In the genomic region with DNA sequence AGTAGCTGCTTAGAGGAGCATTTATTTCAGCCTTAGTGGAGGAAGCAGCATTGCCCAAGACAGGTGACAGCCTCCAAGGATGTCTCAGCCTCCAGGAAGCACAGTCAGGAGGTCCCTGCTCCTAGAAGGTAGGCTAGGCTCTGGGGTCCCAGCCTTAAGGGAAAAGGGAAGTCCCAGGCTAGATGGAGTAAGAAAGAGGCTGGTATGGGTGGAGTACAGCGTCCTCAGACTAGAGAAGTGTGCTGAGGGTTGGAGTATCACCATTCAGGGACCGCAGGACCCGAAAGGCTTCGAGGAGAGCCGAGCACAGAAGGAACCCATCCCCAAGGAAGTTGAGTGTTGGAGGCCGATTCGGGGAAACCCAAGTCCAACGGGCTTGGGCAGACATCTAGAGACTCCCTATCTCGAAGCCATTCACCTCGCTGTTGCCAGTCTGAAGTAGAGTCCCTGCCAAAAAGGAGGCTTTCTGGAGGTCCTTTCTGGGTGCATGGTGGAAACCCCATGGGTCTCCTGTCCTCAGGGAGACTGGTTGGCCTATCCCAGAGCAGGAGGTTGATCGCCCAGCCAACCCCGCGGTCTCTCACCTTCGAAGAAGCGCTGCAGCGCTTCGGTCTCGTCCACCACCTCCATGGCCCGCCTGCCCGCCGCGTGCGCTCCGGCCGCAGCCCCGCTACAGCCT, we compare ENCODE assay signal across 7 mouse cellular contexts. TPM values are rescaled to one million over a fixed set of nuclear protein-coding genes. Genes with fewer than 3 reads are reported as not detected.
DNase-seq lines count a peak whose midpoint lies in the region; ATAC-seq and TF ChIP-seq lines count a peak whose summit lies in the region.

No protein-coding gene starts in this region.

- no peak for TF ChIP-seq CTCF in embryonic fibroblast, embryonic 13.5 days (IDR thresholded peaks at IDR 0.05; ENCODE audit: borderline replicate concordance, insufficient read depth, low read length)
- TF ChIP-seq CTCF in small intestine, adult 2 months (IDR thresholded peaks at IDR 0.05; ENCODE audit: extremely low read depth, insufficient read length, insufficient replicate concordance, low read depth, low read length), result no peak

- H3K36me3 ChIP-seq in lung, embryonic 15.5 days, result no peaks in the 10 kb centered on the region
- no peaks in the 10 kb centered on the region for H3K36me3 ChIP-seq in limb, embryonic 12.5 days
- no peaks in the 10 kb centered on the region for H3K36me3 ChIP-seq in small intestine, adult 2 months (ENCODE audit: control insufficient read depth, insufficient read depth, low read length)

- peak overlapping the region; percentile 53 for H3K4me3 ChIP-seq in lung, embryonic 15.5 days
- peak overlapping the region; percentile 12; the same call in 1 of the 2 replicates for H3K4me3 ChIP-seq in embryonic fibroblast, embryonic 13.5 days (ENCODE audit: insufficient read depth, low read length)
- H3K4me3 ChIP-seq in limb, embryonic 12.5 days (replicated peaks), result peak overlapping the region; percentile 55
- peak overlapping the region; percentile 71 for H3K4me3 ChIP-seq in small intestine, adult 2 months (ENCODE audit: low read depth, low read length)

- H3K4me1 ChIP-seq in lung, embryonic 15.5 days, result peaks cover 32% of the 10 kb centered on the region
- H3K4me1 ChIP-seq in embryonic fibroblast, embryonic 13.5 days (ENCODE audit: control insufficient read depth, insufficient read depth, low read length), result no peaks in the 10 kb centered on the region
- peaks cover 41% of the 10 kb centered on the region for H3K4me1 ChIP-seq in limb, embryonic 12.5 days (replicated peaks)
- peaks cover 25% of the 10 kb centered on the region for H3K4me1 ChIP-seq in small intestine, adult 2 months (ENCODE audit: control insufficient read depth, insufficient read depth, insufficient read length, low read length)

- TF ChIP-seq POLR2A in embryonic fibroblast, embryonic 13.5 days (IDR thresholded peaks at IDR 0.05; ENCODE audit: low read depth, low read length), result no peak
- TF ChIP-seq POLR2A in small intestine, adult 2 months (IDR thresholded peaks at IDR 0.05; ENCODE audit: low read depth, low read length), result no peak

- no peak; the same call in 1 of the 2 replicates for ATAC-seq in lung, embryonic 15.5 days (ENCODE audit: borderline replicate concordance, extremely low read depth, low FRiP score, low TSS enrichment)
- ATAC-seq in limb, embryonic 12.5 days (ENCODE audit: insufficient number of reproducible peaks, insufficient read depth, low FRiP score, low TSS enrichment, low read depth), result 0 out of 2 replicates have a peak, but pooled peaks have one; percentile 29

- peak overlapping the region; percentile 94 for H3K4me2 ChIP-seq in lung, embryonic 15.5 days
- peak overlapping the region; percentile 78 for H3K4me2 ChIP-seq in limb, embryonic 12.5 days

- no peak for DNase-seq in lung, postnatal 25 days (ENCODE audit: low spot score)
- no peak for DNase-seq in cerebellum, adult 11-12 months
- no peak for DNase-seq in urinary bladder, postnatal 4 days (ENCODE audit: low spot score in 2 of 2)

- peak overlapping the region; percentile 55 for H3K9ac ChIP-seq in lung, embryonic 15.5 days
- H3K9ac ChIP-seq in limb, embryonic 12.5 days (replicated peaks), result peak overlapping the region; percentile 72

- no peak overlapping the region for H3K27ac ChIP-seq in lung, embryonic 15.5 days
- H3K27ac ChIP-seq in embryonic fibroblast, embryonic 13.5 days (ENCODE audit: insufficient read depth, low read length), result no peak overlapping the region
- no peak overlapping the region for H3K27ac ChIP-seq in limb, embryonic 12.5 days
- H3K27ac ChIP-seq in small intestine, adult 2 months (ENCODE audit: insufficient read depth, low read depth, low read length), result peak overlapping the region; percentile 4

- H3K27me3 ChIP-seq in lung, embryonic 15.5 days, result no peaks in the 10 kb centered on the region
- H3K27me3 ChIP-seq in limb, embryonic 12.5 days, result no peaks in the 10 kb centered on the region; the same call in 1 of the 2 replicates
- no peaks in the 10 kb centered on the region for H3K27me3 ChIP-seq in small intestine, adult 2 months (ENCODE audit: control insufficient read depth, insufficient read depth, low read length)

- 2% methylated on average over 24 of the region's 26 CpGs for WGBS in lung, embryonic 15.5 days
- WGBS in limb, embryonic 12.5 days, result 4% methylated on average over 26 of the region's 26 CpGs
- under 1% methylated on average over 23 of the region's 26 CpGs for WGBS in small intestine, adult 2 months

- no peaks in the 10 kb centered on the region for H3K9me3 ChIP-seq in lung, embryonic 15.5 days
- H3K9me3 ChIP-seq in limb, embryonic 12.5 days, result no peaks in the 10 kb centered on the region

RNA-seq across cellular contexts. Expression of a gene that starts 0.4 kb away (rescaled TPM):
- polyA plus RNA-seq in lung, embryonic 15.5 days (2015; fragmentation: Nextera tagmentation; extraction: Ambion mirVana), result 5.6 and 6.5 TPM in 2 replicates
- polyA plus RNA-seq in embryonic fibroblast, embryonic 13.5 days (2011; ENCODE audit: insufficient read length, low read depth, missing spikeins), result 2.1 and 2.5 TPM in 2 replicates
- 2.6 and 2.7 TPM in 2 replicates for polyA plus RNA-seq in limb, embryonic 12.5 days (2016; fragmentation: Nextera tagmentation; extraction: Ambion mirVana)
- polyA plus RNA-seq in small intestine, adult 2 months (2012; rRNA removed), result 58.3 and 65.5 TPM in 2 replicates

RNA-seq across cellular contexts. Expression of a gene that starts 36.1 kb away (rescaled TPM):
- polyA plus RNA-seq in lung, embryonic 15.5 days (2015; fragmentation: Nextera tagmentation; extraction: Ambion mirVana), result 119 and 120 TPM in 2 replicates
- polyA plus RNA-seq in embryonic fibroblast, embryonic 13.5 days (2011; ENCODE audit: insufficient read length, low read depth, missing spikeins), result 17.2 and 22.1 TPM in 2 replicates
- 109 and 115 TPM in 2 replicates for polyA plus RNA-seq in limb, embryonic 12.5 days (2016; fragmentation: Nextera tagmentation; extraction: Ambion mirVana)
- polyA plus RNA-seq in small intestine, adult 2 months (2012; rRNA removed), result 8.3 and 13.1 TPM in 2 replicates

RNA-seq across cellular contexts. Expression of a gene that starts 36.3 kb away (rescaled TPM):
- polyA plus RNA-seq in lung, embryonic 15.5 days (2015; fragmentation: Nextera tagmentation; extraction: Ambion mirVana), result 440 and 459 TPM in 2 replicates
- polyA plus RNA-seq in embryonic fibroblast, embryonic 13.5 days (2011; ENCODE audit: insufficient read length, low read depth, missing spikeins), result 285 and 290 TPM in 2 replicates
- 417 and 421 TPM in 2 replicates for polyA plus RNA-seq in limb, embryonic 12.5 days (2016; fragmentation: Nextera tagmentation; extraction: Ambion mirVana)
- polyA plus RNA-seq in small intestine, adult 2 months (2012; rRNA removed), result 41.1 and 67.1 TPM in 2 replicates

RNA-seq across cellular contexts. Expression of a gene that starts 57.4 kb away (rescaled TPM):
- 101 and 106 TPM in 2 replicates for polyA plus RNA-seq in lung, embryonic 15.5 days (2015; fragmentation: Nextera tagmentation; extraction: Ambion mirVana)
- polyA plus RNA-seq in embryonic fibroblast, embryonic 13.5 days (2011; ENCODE audit: insufficient read length, low read depth, missing spikeins), result 121 and 131 TPM in 2 replicates
- 134 and 144 TPM in 2 replicates for polyA plus RNA-seq in limb, embryonic 12.5 days (2016; fragmentation: Nextera tagmentation; extraction: Ambion mirVana)
- polyA plus RNA-seq in small intestine, adult 2 months (2012; rRNA removed), result 8.5 and 11.6 TPM in 2 replicates

Comparison
In these comparisons a context has a peak if more than half of its experiments do, and no peak if none do; other contexts are left out.
1. H3K4me3 ChIP-seq: peak in every context shown above with its lines; median percentile 71 in small intestine, adult 2 months; 55 in limb, embryonic 12.5 days; 53 in lung, embryonic 15.5 days; 12 in embryonic fibroblast, embryonic 13.5 days.